Mouse (Mus musculus) embryonic facial prominence, embryonic 14.5 days (tissue): Measurements from ENCODE around the gene Prr15l. TPM values are rescaled to one million over a fixed set of nuclear protein-coding genes. Genes with fewer than 3 reads are reported as not detected.

Experiments
- ATAC-seq: fragments of 200-750 bp; cut with Nextera tagmentation; 2 replicates; pipeline ENCODE4 v1.8.0; 2017; ENCODE audit warnings: low read depth, moderate number of reproducible peaks, moderate TSS enrichment
- DNase-seq: peaks from one replicate; pipeline ENCODE4 v3.0.0-alpha.2; 2015; ENCODE audit warnings: low spot score
- H3K27ac ChIP-seq: fragments of 300-500 bp; sonication (generic); replicated peaks from 2 replicates; pipeline ENCODE4 v1.5.1; 2014; ENCODE audit warnings: low read depth, mild to moderate bottlenecking, low read length, moderate library complexity
- H3K27me3 ChIP-seq: fragments of 300-500 bp; sonication (generic); replicated peaks from 2 replicates; pipeline ENCODE4 v1.6.1; 2014; ENCODE audit warnings: low read length; ENCODE audit not compliant: control insufficient read depth, insufficient read depth
- H3K36me3 ChIP-seq: fragments of 300-500 bp; sonication (generic); 2 replicates; pipeline ENCODE4 v1.6.1; 2014; ENCODE audit warnings: low read length, mixed read lengths; ENCODE audit not compliant: control insufficient read depth, insufficient read depth
- H3K4me1 ChIP-seq: fragments of 300-500 bp; sonication (generic); 2 replicates; pipeline ENCODE4 v1.6.1; 2014; ENCODE audit warnings: antibody characterized with exemption, low read length; ENCODE audit not compliant: control insufficient read depth, insufficient read depth
- H3K4me2 ChIP-seq: fragments of 300-500 bp; sonication (generic); 2 replicates; pipeline ENCODE4 v1.6.1; 2014; ENCODE audit warnings: low read depth, mild to moderate bottlenecking, low read length, moderate library complexity, mixed read lengths
- H3K4me3 ChIP-seq: fragments of 300-500 bp; sonication (generic); 2 replicates; pipeline ENCODE4 v1.5.1; 2014; ENCODE audit warnings: low read depth, mild to moderate bottlenecking, low read length
- H3K9ac ChIP-seq: fragments of 300-500 bp; sonication (generic); 2 replicates; pipeline ENCODE4 v1.6.1; 2014; ENCODE audit warnings: low read depth, mild to moderate bottlenecking, low read length, moderate library complexity, mixed read lengths
- H3K9me3 ChIP-seq: fragments of 300-500 bp; sonication (generic); 2 replicates; pipeline ENCODE4 v1.6.1; 2016; ENCODE audit warnings: low read length; ENCODE audit not compliant: control insufficient read depth
- WGBS: fragments of 180-500 bp; shearing (Covaris S2); extraction: QIAGEN DNeasy Blood & Tissue Kit; methylation state at CpG from one replicate; pipeline ENCODE4 v1.1.7; 2014; 5-methylcytosine and 5-hydroxymethylcytosine counted together
- polyA plus RNA-seq: library from polyadenylated mRNA; unstranded; fragments of >200 nt; fragmentation: Nextera tagmentation; extraction: Ambion mirVana; gene quantifications from 2 replicates; pipeline ENCODE4 v1.2.1, GENCODE M21; 2014

Prr15l gene
- polyA plus RNA-seq, 1 experiment from 2014 or later = 4.7 TPM

GRCm38 (mm10) chr11:96895886-96896285 lies 32.0 kb upstream of the Prr15l start:
- no peak overlapping the region for H3K4me2 ChIP-seq

GRCm38 (mm10) chr11:96899449-96900306 lies 28.2 kb upstream of the Prr15l start:
- Histone ChIP-seq H3K27me3 (no peaks in the 10 kb centered on the region), H3K27ac (no peak overlapping the region), H3K9me3 (no peaks in the 10 kb centered on the region), H3K4me1 (0 out of 2 replicates have a peak, but pooled peaks cover 7% of the 10 kb centered on the region), H3K4me2 (no peak overlapping the region), H3K9ac (0 out of 2 replicates have a peak overlapping the region, but pooled peaks have one; percentile 37), H3K4me3 (no peak overlapping the region), H3K36me3 (no peaks in the 10 kb centered on the region)
- DNase-seq = peak; percentile 67
- ATAC-seq = peak; percentile 77; the same call in 1 of the 2 replicates
- 33% methylated on average over 12 of the region's 13 CpGs for WGBS

More at GRCm38 (mm10) chr11:96895886-96896285, 32.0 kb upstream of the Prr15l start:
- no peaks in the 10 kb centered on the region for H3K27me3 ChIP-seq
- H3K9me3 ChIP-seq = no peaks in the 10 kb centered on the region
- 0 out of 2 replicates have a peak, but pooled peaks cover 4% of the 10 kb centered on the region for H3K4me1 ChIP-seq
- no peaks in the 10 kb centered on the region for H3K36me3 ChIP-seq
- no peak overlapping the region for H3K27ac ChIP-seq
- no peak overlapping the region for H3K9ac ChIP-seq
- no peak for DNase-seq
- no peak overlapping the region for H3K4me3 ChIP-seq
- no peak for ATAC-seq
- 85% methylated on average over 4 of the region's 4 CpGs for WGBS

GRCm38 (mm10) chr11:96901332-96901731 lies 26.6 kb upstream of the Prr15l start:
- H3K4me1 ChIP-seq = 0 out of 2 replicates have a peak, but pooled peaks cover 7% of the 10 kb centered on the region
- H3K36me3 ChIP-seq = peaks cover 3% of the 10 kb centered on the region; the same call in 1 of the 2 replicates
- ATAC-seq (no peak), DNase-seq (no peak)
- no peaks in the 10 kb centered on the region for H3K9me3 ChIP-seq
- H3K4me3 ChIP-seq = no peak overlapping the region
- 63% methylated on average over 9 of the region's 9 CpGs for whole genome bisulfite sequencing
- no peak overlapping the region for H3K27ac ChIP-seq
- H3K4me2 ChIP-seq = no peak overlapping the region
- no peak overlapping the region for H3K9ac ChIP-seq
- no peaks in the 10 kb centered on the region for H3K27me3 ChIP-seq

GRCm38 (mm10) chr11:96902639-96903635 lies 25.0 kb upstream of the Prr15l start:
- peaks cover 18% of the 10 kb centered on the region for H3K36me3 ChIP-seq
- H3K4me1 ChIP-seq = 0 out of 2 replicates have a peak, but pooled peaks cover 7% of the 10 kb centered on the region
- no peaks in the 10 kb centered on the region for H3K27me3 ChIP-seq
- H3K4me3 ChIP-seq = no peak overlapping the region
- H3K4me2 ChIP-seq = no peak overlapping the region
- H3K9me3 ChIP-seq = no peaks in the 10 kb centered on the region
- DNase-seq (peak; percentile 44), ATAC-seq (no peak)
- H3K27ac ChIP-seq = no peak overlapping the region
- WGBS = 22% methylated on average over 16 of the region's 16 CpGs
- H3K9ac ChIP-seq = no peak overlapping the region; the same call in 1 of the 2 replicates

- H3K36me3 ChIP-seq = peaks cover 43% of the 10 kb centered on the region
- no peaks in the 10 kb centered on the region for H3K9me3 ChIP-seq
- 70% methylated on average over 15 of the region's 15 CpGs for WGBS
- H3K27me3 ChIP-seq = no peaks in the 10 kb centered on the region
- peak; percentile 59 for ATAC-seq
- peak; percentile 61 for DNase-seq
- H3K4me3 ChIP-seq = no peak overlapping the region
- H3K4me2 ChIP-seq = no peak overlapping the region
- 0 out of 2 replicates have a peak, but pooled peaks cover 3% of the 10 kb centered on the region for H3K4me1 ChIP-seq
- no peak overlapping the region for H3K9ac ChIP-seq
- H3K27ac ChIP-seq = no peak overlapping the region
Measured at GRCm38 (mm10) chr11:96906431-96907161, 21.3 kb upstream of the Prr15l start.

GRCm38 (mm10) chr11:96908594-96908993 lies 19.3 kb upstream of the Prr15l start:
- H3K27me3 ChIP-seq = no peaks in the 10 kb centered on the region
- no peak for DNase-seq
- no peak overlapping the region for H3K4me3 ChIP-seq
- no peaks in the 10 kb centered on the region for H3K9me3 ChIP-seq
- ATAC-seq = no peak
- WGBS = 90% methylated on average over 12 of the region's 12 CpGs
- peaks cover 50% of the 10 kb centered on the region for H3K36me3 ChIP-seq
- no peak overlapping the region for H3K9ac ChIP-seq
- H3K4me2 ChIP-seq = no peak overlapping the region
- H3K27ac ChIP-seq = no peak overlapping the region
- no peaks in the 10 kb centered on the region for H3K4me1 ChIP-seq

- Histone ChIP-seq H3K9me3 (no peaks in the 10 kb centered on the region), H3K36me3 (peaks cover 50% of the 10 kb centered on the region), H3K27me3 (no peaks in the 10 kb centered on the region), H3K27ac (no peak overlapping the region), H3K4me1 (peaks cover 1% of the 10 kb centered on the region), H3K4me2 (no peak overlapping the region), H3K9ac (no peak overlapping the region), H3K4me3 (no peak overlapping the region)
- DNase-seq (peak; percentile 88), ATAC-seq (peak; percentile 80)
- 23% methylated on average over 7 of the region's 7 CpGs for WGBS
Measured at GRCm38 (mm10) chr11:96910003-96910402, 17.9 kb upstream of the Prr15l start.

GRCm38 (mm10) chr11:96912682-96913081 lies 15.2 kb upstream of the Prr15l start:
- WGBS = 84% methylated on average over 11 of the region's 11 CpGs
- ATAC-seq (no peak), DNase-seq (no peak)
- Histone ChIP-seq H3K4me1 (peaks cover 8% of the 10 kb centered on the region), H3K4me2 (no peak overlapping the region), H3K4me3 (no peak overlapping the region), H3K27ac (no peak overlapping the region), H3K9me3 (no peaks in the 10 kb centered on the region), H3K36me3 (peaks cover 34% of the 10 kb centered on the region), H3K27me3 (no peaks in the 10 kb centered on the region), H3K9ac (no peak overlapping the region)
